Mouse (Mus musculus): ENCODE results near the gene Scnn1a.

- TF ChIP-seq MYOD1 (IDR thresholded peaks at IDR 0.05; ENCODE audit: control insufficient read depth, insufficient read length, low read depth) (no peak), MAX (IDR thresholded peaks at IDR 0.05) (no peak), CEBPB (IDR thresholded peaks at IDR 0.05; ENCODE audit: low read depth) (no peak), CTCF (IDR thresholded peaks at IDR 0.05; ENCODE audit: control insufficient read depth, insufficient read depth, insufficient read length) (no peak), MYOG (IDR thresholded peaks at IDR 0.05; ENCODE audit: control insufficient read depth, extremely low read depth, insufficient read length) (no peak), USF1 (IDR thresholded peaks at IDR 0.05; ENCODE audit: low read depth) (no peak), FOSL1 (IDR thresholded peaks at IDR 0.05; ENCODE audit: insufficient read depth, low read length, poor library complexity, severe bottlenecking) (no peak)
These were observed 7.7 kb upstream of the Scnn1a start for GRCm38 (mm10) chr6:125312581-125313355.

Data from C2C12 (cell line).